Mouse (Mus musculus) liver, postnatal 0 days (tissue): ENCODE measurements at regions not wholly inside any gene's neighbourhood (a gene's known extent, or its start where the extent isn't known, plus 50 kb on each side); places are given as distances from the start of the nearest gene placed in this dataset.

ENCODE experiments used
- CTCF ChIP-seq: sonication (generic); IDR thresholded peaks from 2 replicates; pipeline ENCODE4 v1.5.1; 2016; ENCODE audit warnings: antibody characterized with exemption, low read depth
- EP300 ChIP-seq: IDR thresholded peaks from 2 replicates; pipeline ENCODE4 v1.6.1; 2016; ENCODE audit warnings: antibody characterized with exemption, low read depth, mild to moderate bottlenecking

DNA sequence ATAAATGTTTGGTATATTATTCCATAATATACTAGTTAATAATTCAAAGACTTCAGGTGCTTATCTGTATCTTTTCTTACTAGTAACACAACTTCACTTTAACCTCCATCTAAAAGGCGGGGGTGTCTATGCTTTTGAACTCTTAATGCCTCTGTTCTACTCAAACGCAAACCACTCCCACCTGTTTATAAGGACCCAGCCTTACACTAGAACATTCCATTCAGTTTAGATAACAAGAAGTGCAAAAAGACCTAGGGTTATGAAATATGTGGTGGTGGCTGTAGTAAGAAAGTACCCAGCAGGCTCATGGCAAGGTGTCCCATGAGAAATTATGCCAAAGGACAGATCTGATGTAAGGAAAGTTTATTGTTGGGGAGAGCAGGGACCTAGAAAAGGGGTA is 663.8 kb upstream of the Chrm3 start:
- no peak for TF ChIP-seq EP300
- no peak for TF ChIP-seq CTCF
